Mouse (Mus musculus) embryo, embryonic 9.5 days (tissue): ENCODE results near the gene Rhoc.
A peak's percentile ranks its signal among the peaks of the same experiment; 100 is the strongest.
"Not testable (repeated sequence)": the region's sequence is repeated elsewhere in the genome, so short reads cannot be mapped to it uniquely, and the experiment has no call there.

Experiments used
- DNase-seq: peaks from one replicate; pipeline ENCODE4 v3.0.0-alpha.2; 2017; ENCODE audit errors: extremely low spot score

Gene Rhoc

DNA sequence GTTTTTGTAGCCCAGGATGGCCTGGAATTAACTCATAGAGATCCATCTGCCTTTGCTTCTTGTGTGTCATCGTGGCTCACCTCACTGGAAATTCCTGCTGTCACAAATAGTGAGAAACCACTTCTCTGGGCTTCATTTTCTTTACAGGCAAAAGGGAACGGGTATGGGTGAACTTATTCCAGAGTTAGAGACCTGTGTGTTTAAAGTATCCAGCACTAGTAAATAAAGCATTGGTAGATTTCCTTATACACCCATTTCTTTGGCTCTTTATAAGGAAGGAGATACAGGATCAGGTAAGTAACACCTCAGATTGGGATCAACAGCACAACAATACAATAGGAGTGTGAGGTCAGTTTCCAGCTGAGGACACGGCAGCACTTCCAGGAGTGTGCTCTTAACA is at the start of gene Rhoc:
Gene Rhoc (plus strand): TSS at position 301 of the 400 bp plus-strand sequence.
- no peak for DNase-seq

DNA sequence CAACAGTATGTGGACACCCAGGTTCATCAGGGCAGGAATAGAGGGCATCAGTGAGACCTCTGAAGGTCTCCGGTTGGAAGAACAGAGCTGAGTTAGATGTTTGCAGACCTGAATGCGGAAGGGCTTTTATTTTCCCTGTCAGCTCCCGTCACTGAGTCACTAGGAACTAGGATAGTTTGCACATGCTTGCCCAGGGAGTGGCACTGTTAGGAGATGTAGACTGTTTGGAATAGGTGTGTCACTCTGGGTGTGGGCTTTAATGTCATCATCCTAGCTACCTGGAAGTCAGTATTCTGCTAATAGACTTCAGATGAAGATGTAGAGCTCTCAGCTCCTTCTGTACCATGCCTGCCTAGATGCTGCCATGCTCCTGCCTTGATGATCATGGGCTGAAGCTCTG is 46.2 kb upstream of the Rhoc start:
- DNase-seq = no peak

- no peak for DNase-seq
Observed at GRCm38 (mm10) chr3:104743161-104743560, 45.0 kb upstream of the Rhoc start.

DNA sequence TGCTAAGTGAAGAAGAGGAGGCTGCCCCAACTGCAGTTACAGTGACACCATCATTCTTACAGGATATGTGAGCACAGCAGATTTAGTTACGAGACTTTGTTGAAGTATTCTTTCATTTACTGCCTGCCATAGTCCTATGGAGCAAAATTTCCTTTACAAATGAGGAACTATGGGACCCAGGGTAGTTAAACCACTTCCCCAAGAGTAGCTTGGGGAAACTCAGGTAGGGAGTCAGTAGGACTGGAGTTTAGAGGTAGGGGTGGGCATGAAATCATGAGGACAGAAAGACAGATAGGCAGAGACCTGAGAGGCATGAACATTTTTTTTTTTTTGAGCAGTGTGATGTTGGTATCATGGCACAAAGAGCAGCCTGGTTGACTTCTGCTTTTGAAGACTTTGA is 44.3 kb upstream of the Rhoc start:
- DNase-seq = no peak

GRCm38 (mm10) chr3:104752845-104753244 is 35.3 kb upstream of the Rhoc start:
- not testable (repeated sequence) for DNase-seq

GRCm38 (mm10) chr3:104758406-104758805 is 29.8 kb upstream of the Rhoc start:
- DNase-seq = peak; percentile 85

- no peak for DNase-seq
Observed at GRCm38 (mm10) chr3:104758869-104759268, 29.3 kb upstream of the Rhoc start.

DNA sequence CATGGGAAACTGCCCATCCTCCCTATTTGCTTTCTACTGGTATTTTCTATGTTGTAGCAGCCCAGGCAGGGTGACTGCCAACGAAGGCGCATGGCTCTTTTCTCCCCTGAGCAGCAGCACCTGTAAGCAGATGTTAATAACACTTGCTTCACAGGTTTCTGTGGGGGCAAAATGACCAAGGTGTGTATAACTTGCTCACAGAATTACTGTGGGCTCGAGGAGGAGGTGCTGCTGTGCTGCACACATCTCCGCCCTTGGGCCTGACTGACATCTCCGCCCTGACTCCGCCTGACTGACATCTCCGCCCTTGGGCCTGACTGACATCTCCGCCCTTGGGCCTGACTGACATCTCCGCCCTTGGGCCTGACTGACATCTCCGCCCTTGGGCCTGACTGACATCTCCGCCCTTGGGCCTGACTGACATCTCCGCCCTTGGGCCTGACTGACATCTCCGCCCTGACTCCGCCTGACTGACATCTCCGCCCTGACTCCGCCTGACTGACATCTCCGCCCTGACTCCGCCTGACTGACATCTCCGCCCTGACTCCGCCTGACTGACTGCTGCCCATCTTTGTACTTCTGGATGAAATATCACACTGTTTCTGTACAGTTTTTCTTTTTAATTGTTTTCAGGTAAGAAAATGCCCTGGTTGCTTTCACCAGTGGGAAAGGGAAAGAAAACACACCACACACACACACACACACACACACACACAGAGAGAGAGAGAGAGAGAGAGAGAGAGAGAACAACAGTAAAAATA is 25.9 kb upstream of the Rhoc start:
- not testable (repeated sequence) for DNase-seq

- DNase-seq = no peak
Observed at GRCm38 (mm10) chr3:104765021-104765420, 23.2 kb upstream of the Rhoc start.

- DNase-seq = no peak
Observed at GRCm38 (mm10) chr3:104767141-104767540, 21.0 kb upstream of the Rhoc start.

DNA sequence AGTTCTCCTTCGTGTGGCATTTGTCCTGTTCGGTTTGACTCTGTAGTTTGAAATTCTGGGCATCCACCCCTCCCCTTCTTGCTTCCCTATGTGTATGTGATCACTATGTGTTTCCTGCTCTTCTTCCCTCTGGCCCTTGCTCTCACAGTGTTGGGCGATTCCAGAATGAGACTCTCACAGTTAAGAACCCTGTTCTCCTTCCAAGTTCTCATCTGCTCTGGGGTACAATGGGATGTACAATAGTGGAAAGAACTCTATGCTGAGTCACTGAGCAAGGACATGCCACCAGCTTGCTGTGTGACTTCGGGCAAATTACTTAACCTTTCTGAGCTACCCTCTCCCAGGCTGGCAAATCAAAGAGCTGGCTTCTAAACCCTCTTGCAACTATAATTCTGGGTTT is 20.5 kb upstream of the Rhoc start:
- no peak for DNase-seq

DNA sequence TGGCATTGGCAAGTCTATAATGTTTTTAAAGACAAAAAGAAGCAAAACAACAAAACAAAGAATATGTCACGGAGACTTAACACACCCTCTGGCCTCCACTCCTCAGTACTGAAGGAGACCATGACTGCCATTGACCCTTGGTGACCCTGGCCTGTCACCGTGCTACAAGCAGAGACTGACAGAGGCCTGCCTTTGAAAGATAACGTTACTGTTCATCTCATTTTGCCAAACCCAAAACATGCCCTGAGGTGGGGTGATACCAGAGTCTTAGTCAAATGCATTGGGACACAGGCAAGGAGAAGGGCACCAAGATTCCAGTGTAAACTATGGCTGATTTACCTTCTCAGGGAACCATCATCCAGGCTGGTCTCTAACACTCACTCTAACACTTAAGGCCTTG is 19.0 kb upstream of the Rhoc start:
- no peak for DNase-seq

DNA sequence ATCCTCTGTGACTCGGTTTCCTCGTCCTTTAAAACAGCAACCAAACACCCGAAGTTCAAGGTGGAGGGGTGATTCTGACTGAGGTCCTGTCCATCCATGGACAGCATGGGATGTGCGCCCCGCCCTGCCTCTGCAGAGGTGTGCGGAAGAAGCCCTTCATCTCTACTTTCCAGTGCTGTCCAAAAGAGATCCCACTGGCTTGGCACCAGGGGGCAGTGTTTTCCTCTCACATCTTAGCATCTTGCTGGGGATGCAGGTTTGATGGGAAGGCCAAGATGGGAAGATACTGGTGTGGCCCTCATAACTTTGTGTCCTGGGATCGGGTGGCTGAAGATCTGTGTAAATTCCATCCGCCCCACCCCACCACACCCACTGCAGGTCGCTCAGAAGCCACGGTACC is 18.1 kb upstream of the Rhoc start:
- DNase-seq = no peak

- DNase-seq = no peak
Observed at GRCm38 (mm10) chr3:104770918-104771317, 17.3 kb upstream of the Rhoc start.

DNA sequence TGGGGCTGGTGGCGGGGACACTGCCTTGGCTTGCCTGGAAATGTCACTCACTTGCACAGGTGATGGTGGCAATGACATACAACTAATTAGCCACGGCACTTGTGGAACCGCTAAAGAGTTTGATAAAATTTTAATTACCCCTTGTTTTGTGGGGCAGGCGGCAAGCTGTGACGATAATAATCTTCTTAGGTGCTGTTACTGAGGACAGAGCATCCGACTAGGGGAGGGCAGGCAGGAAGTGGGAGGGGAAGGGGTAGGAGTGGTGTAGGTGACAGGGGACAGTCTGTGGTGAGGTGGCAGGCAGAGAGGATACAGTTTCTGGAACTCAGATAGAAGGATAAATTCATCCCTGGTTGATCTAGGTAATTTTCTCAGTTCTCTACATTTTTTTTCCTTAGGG is 16.7 kb upstream of the Rhoc start:
- DNase-seq = no peak

GRCm38 (mm10) chr3:104773301-104773700 is 14.9 kb upstream of the Rhoc start:
- DNase-seq = no peak

GRCm38 (mm10) chr3:104777342-104777741 is 10.8 kb upstream of the Rhoc start:
- DNase-seq = peak; percentile 54

DNA sequence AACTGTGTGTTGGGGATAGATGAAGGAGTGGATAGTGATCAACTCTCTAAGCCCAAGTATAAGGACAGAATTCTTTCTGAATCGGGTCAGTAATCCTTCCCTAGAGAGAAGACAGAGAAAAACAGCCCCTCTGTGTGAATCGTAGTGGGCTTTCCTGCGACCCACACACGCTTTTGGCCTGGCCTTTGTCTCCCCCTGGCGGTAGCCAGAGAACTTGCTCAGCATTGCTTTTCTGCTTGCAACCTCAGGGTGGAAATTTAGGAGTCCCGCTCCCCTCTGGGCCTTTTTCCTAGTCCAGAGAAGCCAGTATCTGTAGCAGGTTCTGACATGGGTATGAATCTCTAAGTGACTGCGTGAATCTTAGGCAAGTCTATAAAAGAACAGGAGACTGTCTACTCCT is 8.2 kb upstream of the Rhoc start:
- DNase-seq = peak; percentile 79

GRCm38 (mm10) chr3:104780561-104781420 is 7.4 kb upstream of the Rhoc start, which contains the start of gene Ppm1j:
Gene Ppm1j (plus strand): TSS chr3:104781056.
- DNase-seq = peak; percentile 80

GRCm38 (mm10) chr3:104781471-104781903 is 6.7 kb upstream of the Rhoc start, which contains the start of gene Fam19a3:
Gene Fam19a3 (minus strand): TSS chr3:104781840.
- peak; percentile 40 for DNase-seq

GRCm38 (mm10) chr3:104782061-104782681 is 6.0 kb upstream of the Rhoc start:
- DNase-seq = no peak

GRCm38 (mm10) chr3:104783971-104784500 is 4.1 kb upstream of the Rhoc start:
- no peak for DNase-seq
